Mouse (Mus musculus): Measurements from ENCODE around the gene Cit. TPM values are rescaled to one million over a fixed set of nuclear protein-coding genes. Genes with fewer than 3 reads are reported as not detected.

The Cit gene
- polyA plus RNA-seq, 1 experiment from 2014 or later = 4.8 TPM

DNA sequence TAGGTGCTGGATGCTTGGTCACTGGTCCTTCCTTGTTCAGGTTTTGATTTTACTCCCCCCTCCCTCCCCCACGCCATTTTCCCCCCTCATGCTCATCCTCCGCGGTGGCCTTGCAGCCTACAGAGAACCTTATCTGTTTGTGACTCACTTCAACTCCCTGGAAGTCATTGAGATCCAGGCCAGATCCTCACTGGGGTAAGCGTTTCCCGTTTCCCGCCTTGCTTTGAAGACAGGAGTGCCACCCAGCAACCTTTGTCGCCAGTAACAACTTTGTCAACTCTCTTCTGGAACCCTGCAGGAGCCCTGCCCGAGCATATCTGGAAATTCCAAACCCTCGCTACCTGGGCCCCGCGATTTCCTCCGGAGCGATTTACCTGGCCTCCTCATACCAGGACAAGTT is 152.3 kb downstream of the Cit start:
- Histone ChIP-seq H3K36me3 (ENCODE audit: insufficient read depth, low read length) (no peaks in the 10 kb centered on the region), H3K9me3 (ENCODE audit: low read length) (no peaks in the 10 kb centered on the region), H3K27me3 (replicated peaks; ENCODE audit: insufficient read depth, low read length) (no peaks in the 10 kb centered on the region), H3K9ac (replicated peaks; ENCODE audit: low read depth) (no peak overlapping the region), H3K4me2 (replicated peaks; ENCODE audit: low read depth, low read length) (no peak overlapping the region), H3K27ac (ENCODE audit: low read length) (no peak overlapping the region), H3K4me3 (ENCODE audit: low read depth, low read length) (no peak overlapping the region), H3K4me1 (ENCODE audit: insufficient read depth, low read depth, low read length) (no peaks in the 10 kb centered on the region)
- TF ChIP-seq EP300 (IDR thresholded peaks at IDR 0.05) (no peak), CTCF (IDR thresholded peaks at IDR 0.05) (no peak)
- ATAC-seq = no peak
- 58% methylated on average over 13 of the region's 13 CpGs for WGBS
- DNase-seq (ENCODE audit: low spot score) = no peak

DNA sequence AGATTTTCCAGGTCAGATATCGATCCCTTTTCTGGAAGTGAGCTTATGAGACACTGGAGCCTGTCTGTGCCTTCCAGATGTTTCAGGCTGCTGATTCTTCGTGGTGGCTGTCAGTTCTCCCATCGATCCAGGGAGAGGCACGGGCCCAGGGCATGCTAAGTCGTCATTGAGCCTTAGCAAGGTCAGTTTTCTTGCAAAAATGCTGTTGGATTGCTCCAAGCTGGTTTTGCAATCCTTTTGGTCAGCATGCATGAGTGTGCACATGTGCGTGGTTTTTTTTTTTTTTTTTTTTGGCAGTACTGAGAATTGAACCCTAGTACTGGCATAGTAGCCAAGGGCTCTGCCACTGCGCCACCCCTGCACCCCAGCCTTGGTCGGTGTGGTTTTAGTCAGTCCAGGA is 158.1 kb downstream of the Cit start:
- no peak for DNase-seq (ENCODE audit: low spot score)
- WGBS = 69% methylated on average over 8 of the region's 8 CpGs

DNA sequence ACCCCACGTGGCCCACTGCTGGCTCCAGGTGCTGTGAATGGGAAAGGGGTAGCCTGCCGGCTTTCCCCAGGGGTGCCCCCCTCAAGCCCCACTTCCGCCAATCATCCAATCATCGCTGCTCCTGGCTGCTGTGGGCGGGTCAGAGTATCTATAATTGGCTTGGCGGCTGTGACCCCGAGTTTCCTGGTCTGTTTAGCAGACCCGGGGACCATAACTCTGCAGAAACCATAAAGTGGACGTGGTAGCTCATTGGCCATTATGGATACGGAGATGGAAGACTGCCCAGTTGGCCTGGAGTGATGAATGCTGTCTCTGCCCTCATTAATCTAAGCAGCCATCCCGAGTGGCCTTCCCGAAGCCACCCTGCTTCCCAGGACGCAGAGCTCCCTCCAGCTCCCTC is 158.7 kb downstream of the Cit start:
- Histone ChIP-seq H3K9me3 (ENCODE audit: low read length) (no peaks in the 10 kb centered on the region), H3K27me3 (replicated peaks; ENCODE audit: insufficient read depth, low read length) (no peaks in the 10 kb centered on the region), H3K4me3 (ENCODE audit: low read depth, low read length) (no peak overlapping the region), H3K9ac (replicated peaks; ENCODE audit: low read depth) (no peak overlapping the region), H3K36me3 (ENCODE audit: insufficient read depth, low read length) (no peaks in the 10 kb centered on the region), H3K4me2 (replicated peaks; ENCODE audit: low read depth, low read length) (no peak overlapping the region), H3K4me1 (ENCODE audit: insufficient read depth, low read depth, low read length) (no peaks in the 10 kb centered on the region), H3K27ac (ENCODE audit: low read length) (no peak overlapping the region)
- no peak for TF ChIP-seq EP300 (IDR thresholded peaks at IDR 0.05)
- no peak for TF ChIP-seq CTCF (IDR thresholded peaks at IDR 0.05)
- WGBS = 58% methylated on average over 13 of the region's 13 CpGs
- ATAC-seq = no peak
- DNase-seq (ENCODE audit: low spot score) = no peak

More for the DNA sequence above, 158.1 kb downstream of the Cit start:
- no peaks in the 10 kb centered on the region for H3K9me3 ChIP-seq (ENCODE audit: low read length)
- no peaks in the 10 kb centered on the region for H3K4me1 ChIP-seq (ENCODE audit: insufficient read depth, low read depth, low read length)
- no peaks in the 10 kb centered on the region for H3K27me3 ChIP-seq (replicated peaks; ENCODE audit: insufficient read depth, low read length)
- no peak for ATAC-seq
- H3K4me2 ChIP-seq (replicated peaks; ENCODE audit: low read depth, low read length) = no peak overlapping the region
- no peak overlapping the region for H3K9ac ChIP-seq (replicated peaks; ENCODE audit: low read depth)
- no peaks in the 10 kb centered on the region for H3K36me3 ChIP-seq (ENCODE audit: insufficient read depth, low read length)
- no peak overlapping the region for H3K4me3 ChIP-seq (ENCODE audit: low read depth, low read length)
- TF ChIP-seq CTCF (IDR thresholded peaks at IDR 0.05) (no peak), EP300 (IDR thresholded peaks at IDR 0.05) (no peak)
- no peak overlapping the region for H3K27ac ChIP-seq (ENCODE audit: low read length)

DNA sequence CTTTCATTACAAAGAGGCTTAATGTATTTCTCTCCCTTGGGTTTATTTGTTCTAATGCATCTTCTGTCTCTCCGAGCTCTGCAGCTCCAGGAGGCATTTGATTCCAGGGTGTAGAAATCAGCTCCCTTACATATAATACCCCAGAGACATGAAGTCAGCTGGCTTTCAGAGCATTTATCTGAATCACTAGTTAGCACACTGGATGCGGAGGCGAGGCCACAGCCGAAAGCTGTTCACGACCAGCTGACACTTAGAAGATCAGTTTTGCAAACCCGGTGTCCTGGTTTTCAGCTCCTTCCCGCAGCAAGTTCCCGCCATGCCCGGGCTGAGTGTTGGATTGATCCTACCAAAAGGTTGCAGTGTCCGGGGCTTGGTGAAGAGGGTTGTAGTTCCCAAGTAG is 159.2 kb downstream of the Cit start:
- no peak for ATAC-seq
- WGBS = 91% methylated on average over 10 of the region's 10 CpGs
- DNase-seq (ENCODE audit: low spot score) = no peak

DNA sequence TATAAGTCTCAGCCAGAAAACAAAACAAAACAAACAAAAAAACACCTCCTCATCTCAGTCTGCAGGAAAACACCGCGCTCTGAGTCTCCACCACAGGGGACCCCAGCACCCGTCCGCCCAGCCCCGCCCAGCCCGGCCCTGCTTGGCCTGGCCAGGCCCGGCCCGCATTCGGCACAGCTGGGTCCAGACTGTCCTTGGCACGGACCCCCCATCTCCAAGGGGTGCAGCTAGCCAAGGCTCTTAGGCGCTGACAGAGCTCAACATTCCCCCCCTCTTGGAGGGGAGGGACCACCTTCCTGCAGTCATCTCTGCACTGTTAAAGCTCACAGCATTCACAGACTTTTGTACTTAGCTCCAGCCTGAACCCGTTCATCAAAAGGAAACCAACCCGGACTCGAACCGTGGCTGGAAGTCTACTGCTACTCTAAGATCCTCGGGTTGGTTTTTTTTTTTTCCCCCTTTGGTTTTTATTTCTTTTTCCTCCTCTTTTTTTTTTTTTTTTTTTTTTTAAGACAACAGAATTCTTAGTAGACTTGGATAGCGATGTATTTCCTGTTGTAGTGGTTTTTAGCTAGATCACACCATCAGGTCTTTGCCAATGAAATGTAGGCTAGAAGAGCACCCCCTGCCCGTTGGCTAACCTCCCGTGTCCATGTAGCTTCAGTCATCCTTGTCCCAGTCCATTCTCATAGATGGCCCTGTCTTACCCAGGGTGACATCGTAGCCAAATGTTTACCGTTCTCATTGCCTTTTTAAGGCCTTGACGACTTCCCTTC is 161.4 kb downstream of the Cit start:
- DNase-seq (ENCODE audit: low spot score) (no peak), ATAC-seq (no peak)
- Histone ChIP-seq H3K27me3 (replicated peaks; ENCODE audit: insufficient read depth, low read length) (no peaks in the 10 kb centered on the region), H3K4me2 (replicated peaks; ENCODE audit: low read depth, low read length) (no peak overlapping the region), H3K27ac (ENCODE audit: low read length) (peak overlapping the region; percentile 91), H3K9ac (replicated peaks; ENCODE audit: low read depth) (no peak overlapping the region), H3K9me3 (ENCODE audit: low read length) (no peaks in the 10 kb centered on the region), H3K36me3 (ENCODE audit: insufficient read depth, low read length) (no peaks in the 10 kb centered on the region), H3K4me3 (ENCODE audit: low read depth, low read length) (no peak overlapping the region), H3K4me1 (ENCODE audit: insufficient read depth, low read depth, low read length) (peaks cover 3% of the 10 kb centered on the region; the same call in 1 of the 2 replicates)
- TF ChIP-seq CTCF (IDR thresholded peaks at IDR 0.05) (no peak), EP300 (IDR thresholded peaks at IDR 0.05) (no peak)
- WGBS = 57% methylated on average over 22 of the region's 22 CpGs

More for the DNA sequence above, 159.2 kb downstream of the Cit start:
- H3K4me2 ChIP-seq (replicated peaks; ENCODE audit: low read depth, low read length) = no peak overlapping the region
- H3K4me3 ChIP-seq (ENCODE audit: low read depth, low read length) = no peak overlapping the region
- no peaks in the 10 kb centered on the region for H3K4me1 ChIP-seq (ENCODE audit: insufficient read depth, low read depth, low read length)
- H3K36me3 ChIP-seq (ENCODE audit: insufficient read depth, low read length) = no peaks in the 10 kb centered on the region
- H3K27ac ChIP-seq (ENCODE audit: low read length) = no peak overlapping the region
- H3K9ac ChIP-seq (replicated peaks; ENCODE audit: low read depth) = no peak overlapping the region
- H3K9me3 ChIP-seq (ENCODE audit: low read length) = no peaks in the 10 kb centered on the region
- no peaks in the 10 kb centered on the region for H3K27me3 ChIP-seq (replicated peaks; ENCODE audit: insufficient read depth, low read length)
- TF ChIP-seq CTCF (IDR thresholded peaks at IDR 0.05) (no peak), EP300 (IDR thresholded peaks at IDR 0.05) (no peak)

DNA sequence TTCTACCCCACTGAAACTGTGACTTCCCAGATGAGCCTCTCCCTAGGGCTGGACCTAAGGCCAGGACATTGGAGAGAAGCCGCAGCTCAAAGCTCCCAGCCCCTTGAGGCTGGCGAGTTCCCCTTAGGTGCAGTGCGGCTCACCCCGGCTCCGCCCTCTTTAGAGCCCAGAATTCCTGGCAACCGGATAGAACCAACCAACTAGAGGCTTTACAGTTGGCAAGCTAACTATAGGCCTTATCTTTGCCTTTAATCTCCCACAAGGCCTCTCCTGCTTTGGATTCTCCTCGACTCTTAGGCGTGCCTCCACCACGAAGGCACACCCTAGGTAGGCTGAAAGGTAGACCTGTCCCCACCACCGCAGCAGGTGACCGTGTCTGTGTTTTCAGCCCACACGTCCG is 162.6 kb downstream of the Cit start:
- H3K27ac ChIP-seq (ENCODE audit: low read length) = peak overlapping the region; percentile 91
- H3K36me3 ChIP-seq (ENCODE audit: insufficient read depth, low read length) = no peaks in the 10 kb centered on the region
- 59% methylated on average over 13 of the region's 13 CpGs for whole genome bisulfite sequencing
- H3K4me3 ChIP-seq (ENCODE audit: low read depth, low read length) = no peak overlapping the region
- DNase-seq (ENCODE audit: low spot score) = peak; percentile 88
- H3K9ac ChIP-seq (replicated peaks; ENCODE audit: low read depth) = no peak overlapping the region
- H3K27me3 ChIP-seq (replicated peaks; ENCODE audit: insufficient read depth, low read length) = no peaks in the 10 kb centered on the region
- ATAC-seq = peak; percentile 63
- H3K4me2 ChIP-seq (replicated peaks; ENCODE audit: low read depth, low read length) = no peak overlapping the region
- peak; percentile 36; the same call in 1 of the 2 replicates for TF ChIP-seq EP300 (IDR thresholded peaks at IDR 0.05)
- TF ChIP-seq CTCF (IDR thresholded peaks at IDR 0.05) = no peak
- H3K4me1 ChIP-seq (ENCODE audit: insufficient read depth, low read depth, low read length) = peaks cover 3% of the 10 kb centered on the region; the same call in 1 of the 2 replicates
- H3K9me3 ChIP-seq (ENCODE audit: low read length) = no peaks in the 10 kb centered on the region
